Mouse (Mus musculus): ENCODE results near the gene Arhgap17.

- TF ChIP-seq CTCF (conservative IDR thresholded peaks at IDR 0.05; ENCODE audit: low read length) (no peak), NANOG (IDR thresholded peaks at IDR 0.05; ENCODE audit: borderline replicate concordance, low read length) (no peak), POU5F1 (IDR thresholded peaks at IDR 0.05; ENCODE audit: borderline replicate concordance, low read length) (no peak)
Measured at GRCm38 (mm10) chr7:123311836-123312235, 57.9 kb downstream of the Arhgap17 start.

Measured in E14TG2a.4 (cell line).